Comparison of ENCODE assay signal across 8 mouse cellular contexts in genomic region chr17:75435599-75435998, GRCm38 (mm10). TPM values are rescaled to one million over a fixed set of nuclear protein-coding genes. Genes with fewer than 3 reads are reported as not detected.
DNase-seq lines count a peak whose midpoint lies in the region; ATAC-seq and TF ChIP-seq lines count a peak whose summit lies in the region.

Gene Rasgrp3 (plus strand): TSS chr17:75435896.

- peak; percentile 60 for ATAC-seq in heart, postnatal 0 days (ENCODE audit: insufficient read depth, low read depth)
- ATAC-seq in liver, postnatal 0 days = 0 out of 2 replicates have a peak, but pooled peaks have one; percentile 10
- ATAC-seq in inflammation-experienced regulatory T-cells, adult 6 months = no peak

- peak within 1 kb of the TSS; percentile 50 for H3K9ac ChIP-seq in heart, postnatal 0 days (replicated peaks; ENCODE audit: low read depth, low read length)
- H3K9ac ChIP-seq in liver, postnatal 0 days (replicated peaks) = no peak within 1 kb of the TSS

- H3K27me3 ChIP-seq in heart, postnatal 0 days (ENCODE audit: control insufficient read depth, insufficient read depth, low read length) = no peaks in the 10 kb centered on the region
- no peaks in the 10 kb centered on the region for H3K27me3 ChIP-seq in liver, postnatal 0 days (ENCODE audit: insufficient read depth, low read length)

- DNase-seq in layer of hippocampus, adult 2 months (ENCODE audit: low spot score in 2 of 2) = no peak
- DNase-seq in layer of hippocampus, adult 9-10 months (ENCODE audit: low spot score) = no peak
- DNase-seq in heart, postnatal 0 days (ENCODE audit: low spot score) = peak; percentile 77
- no peak for DNase-seq in liver, postnatal 0 days
- no peak for DNase-seq in adipocyte (ENCODE audit: low spot score)
- no peak for DNase-seq in cerebellum, adult 11-12 months

- no peaks in the 10 kb centered on the region for H3K9me3 ChIP-seq in heart, postnatal 0 days (replicated peaks; ENCODE audit: control insufficient read depth, low read length)
- no peaks in the 10 kb centered on the region for H3K9me3 ChIP-seq in liver, postnatal 0 days (ENCODE audit: low read length)

- H3K36me3 ChIP-seq in heart, postnatal 0 days (replicated peaks; ENCODE audit: control insufficient read depth, insufficient read depth, low read length) = no peaks in the 10 kb centered on the region
- no peaks in the 10 kb centered on the region for H3K36me3 ChIP-seq in liver, postnatal 0 days (replicated peaks; ENCODE audit: insufficient read depth, low read length)

- H3K4me2 ChIP-seq in heart, postnatal 0 days (ENCODE audit: low read depth, low read length) = peak within 1 kb of the TSS; percentile 47
- no peak within 1 kb of the TSS for H3K4me2 ChIP-seq in liver, postnatal 0 days (ENCODE audit: low read depth, low read length)

- peak within 1 kb of the TSS; percentile 46 for H3K4me3 ChIP-seq in layer of hippocampus, adult 2 months
- H3K4me3 ChIP-seq in cortical plate, adult 2 months (ENCODE audit: insufficient read depth, low read length) = peak within 1 kb of the TSS; percentile 22; the same call in 1 of the 2 replicates
- H3K4me3 ChIP-seq in heart, postnatal 0 days (ENCODE audit: low read depth, low read length) = peak within 1 kb of the TSS; percentile 49
- H3K4me3 ChIP-seq in liver, postnatal 0 days (ENCODE audit: low read depth, low read length) = 0 out of 2 replicates have a peak within 1 kb of the TSS, but pooled peaks have one; percentile 0

- TF ChIP-seq CTCF in layer of hippocampus, adult 2 months (conservative IDR thresholded peaks at IDR 0.05) = no peak
- TF ChIP-seq CTCF in cortical plate, adult 2 months (IDR thresholded peaks at IDR 0.05; ENCODE audit: extremely low read depth, insufficient read depth, low read length) = no peak
- TF ChIP-seq CTCF in heart, postnatal 0 days (IDR thresholded peaks at IDR 0.05; ENCODE audit: low read depth) = no peak
- no peak for TF ChIP-seq CTCF in liver, postnatal 0 days (IDR thresholded peaks at IDR 0.05; ENCODE audit: low read depth)

- TF ChIP-seq EP300 in heart, postnatal 0 days (IDR thresholded peaks at IDR 0.05; ENCODE audit: low read depth) = no peak
- TF ChIP-seq EP300 in liver, postnatal 0 days (IDR thresholded peaks at IDR 0.05; ENCODE audit: low read depth) = no peak

- H3K27ac ChIP-seq in layer of hippocampus, adult 2 months = peak within 1 kb of the TSS; percentile 78
- peak within 1 kb of the TSS; percentile 86 for H3K27ac ChIP-seq in cortical plate, adult 2 months (ENCODE audit: insufficient read depth, low read length)
- H3K27ac ChIP-seq in heart, postnatal 0 days (ENCODE audit: low read depth) = peak within 1 kb of the TSS; percentile 77
- H3K27ac ChIP-seq in liver, postnatal 0 days (ENCODE audit: low read depth) = peak within 1 kb of the TSS; percentile 23; the same call in 1 of the 2 replicates

- 28% methylated on average over 6 of the region's 6 CpGs for WGBS in heart, postnatal 0 days
- WGBS in liver, postnatal 0 days (ENCODE audit: insufficient replicate concordance) = 38% methylated on average over 6 of the region's 6 CpGs

- no peak for TF ChIP-seq POLR2A in cortical plate, adult 2 months (IDR thresholded peaks at IDR 0.05; ENCODE audit: extremely low read depth, insufficient read depth, low read length)

- peaks cover 2% of the 10 kb centered on the region for H3K4me1 ChIP-seq in cortical plate, adult 2 months (ENCODE audit: control insufficient read depth, insufficient read depth, low read length)
- no peaks in the 10 kb centered on the region for H3K4me1 ChIP-seq in heart, postnatal 0 days (ENCODE audit: control insufficient read depth, insufficient read depth)
- H3K4me1 ChIP-seq in liver, postnatal 0 days (ENCODE audit: insufficient read depth) = 0 out of 2 replicates have a peak, but pooled peaks cover 2% of the 10 kb centered on the region

RNA-seq across cellular contexts. Expression of gene Rasgrp3, which starts in this region (rescaled TPM):
- total RNA-seq in layer of hippocampus, adult 2 months (2021) = 10 to 100 TPM in 1 of 2 experiments, 1 to 10 TPM in 1; 8.3 to 10.5 TPM
- polyA plus RNA-seq in cortical plate, adult 2 months (2012; rRNA removed) = 11.1 and 12.7 TPM in 2 replicates
- 18.7 and 23.5 TPM in 2 replicates for total RNA-seq in heart, postnatal 0 days (2014; rRNA removed; ENCODE audit: low replicate concordance)
- 15.5 and 17.2 TPM in 2 replicates for polyA plus RNA-seq in heart, postnatal 0 days (2015; fragmentation: Nextera tagmentation; extraction: Ambion mirVana)
- 3.7 and 4.1 TPM in 2 replicates for polyA plus RNA-seq in liver, postnatal 0 days (2015; fragmentation: Nextera tagmentation; extraction: Ambion mirVana)
- 1 to 10 TPM in 1 of 3 experiments, under 1 TPM in 1, not detected in 1; 0.65 to 1.3 TPM for polyA plus RNA-seq in inflammation-experienced regulatory T-cells, adult 6 months (2017; shearing (Covaris generic))

Comparison
In these comparisons a context has a peak if more than half of its experiments do, and no peak if none do; other contexts are left out.
1. H3K27ac ChIP-seq: peak in every context shown above with its lines; median percentile 86 in cortical plate, adult 2 months; 78 in layer of hippocampus, adult 2 months; 77 in heart, postnatal 0 days; 23 in liver, postnatal 0 days.